Mouse (Mus musculus): ENCODE results near the gene Vars2. TPM values are rescaled to one million over a fixed set of nuclear protein-coding genes. Genes with fewer than 3 reads are reported as not detected.

Gene Vars2
- 18.1 and 18.5 TPM in 2 replicates for polyA plus RNA-seq (2012; ENCODE audit: insufficient read depth, insufficient read length, missing spikeins)

DNA sequence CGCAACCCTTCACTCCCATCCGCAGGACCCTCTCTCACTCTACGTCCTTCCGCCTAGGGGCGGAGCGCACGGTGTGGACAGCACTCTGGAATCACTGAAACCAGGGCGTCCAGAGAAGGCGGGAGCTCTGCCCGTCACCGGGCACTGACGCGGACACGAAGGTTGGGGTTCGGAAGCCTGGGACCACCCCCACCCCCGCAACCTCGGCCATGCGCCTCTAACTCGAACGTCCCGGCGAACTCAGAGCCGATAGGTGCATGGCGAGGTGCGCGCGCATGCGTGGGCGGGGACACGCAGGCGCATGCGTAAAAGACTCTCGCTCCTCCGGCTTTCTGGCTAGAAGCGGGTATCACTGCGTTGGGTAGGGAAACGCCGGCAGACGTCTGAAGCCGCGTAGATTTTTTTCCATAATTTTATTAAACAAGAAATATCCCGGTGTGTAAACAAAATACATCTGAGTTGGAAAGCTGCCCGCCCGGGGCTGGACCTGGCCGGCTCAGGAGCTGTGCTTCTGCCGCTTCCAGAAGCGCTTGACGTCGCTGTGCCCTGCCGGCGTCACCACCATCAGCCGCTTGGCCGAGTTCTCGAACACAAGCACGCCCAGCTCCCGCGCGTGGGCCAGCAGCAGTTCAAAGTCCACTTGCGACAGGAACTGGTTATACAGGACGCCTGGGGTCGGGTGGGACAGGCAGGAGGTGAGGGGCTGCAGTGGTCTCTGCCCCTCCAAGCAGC is at the start of gene Vars2:
Vars2 (minus strand) TSS at position 259 of the 732 bp plus-strand sequence.
- Histone ChIP-seq H3K4me1 (ENCODE audit: control insufficient read depth, insufficient read depth, insufficient read length, low read length) (peaks cover 3% of the 10 kb centered on the region; the same call in 1 of the 2 replicates), H3K4me3 (ENCODE audit: insufficient read depth, low read depth, low read length) (peak within 1 kb of the TSS; percentile 95)

DNA sequence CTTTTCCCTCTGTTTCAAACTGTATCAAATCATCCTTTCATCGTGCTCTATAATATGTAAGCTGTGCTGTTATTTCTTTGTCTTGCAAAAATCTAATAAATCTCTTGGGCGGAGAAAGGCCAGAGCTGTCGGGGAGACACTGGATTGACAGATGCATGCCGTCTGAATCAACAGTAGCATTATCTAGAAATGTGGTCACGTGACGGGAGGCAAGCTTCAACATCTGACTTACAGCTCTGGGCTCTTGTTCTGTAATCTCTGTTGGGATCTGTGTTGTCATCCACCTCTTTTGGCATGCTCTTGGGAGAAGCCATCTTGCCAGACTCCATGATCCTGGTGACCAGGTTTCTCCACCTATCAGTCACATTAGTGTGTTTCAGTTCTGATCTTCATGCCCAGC is 49.7 kb upstream of the Vars2 start:
- Histone ChIP-seq H3K4me3 (ENCODE audit: insufficient read depth, low read depth, low read length) (no peak overlapping the region), H3K27ac (replicated peaks; ENCODE audit: low read depth, low read length) (no peak overlapping the region), H3K4me1 (ENCODE audit: control insufficient read depth, insufficient read depth, insufficient read length, low read length) (no peaks in the 10 kb centered on the region; the same call in 1 of the 2 replicates)

More for the DNA sequence above, at the start of gene Vars2:
- peak within 1 kb of the TSS; percentile 51 for H3K27ac ChIP-seq (replicated peaks; ENCODE audit: low read depth, low read length)

DNA sequence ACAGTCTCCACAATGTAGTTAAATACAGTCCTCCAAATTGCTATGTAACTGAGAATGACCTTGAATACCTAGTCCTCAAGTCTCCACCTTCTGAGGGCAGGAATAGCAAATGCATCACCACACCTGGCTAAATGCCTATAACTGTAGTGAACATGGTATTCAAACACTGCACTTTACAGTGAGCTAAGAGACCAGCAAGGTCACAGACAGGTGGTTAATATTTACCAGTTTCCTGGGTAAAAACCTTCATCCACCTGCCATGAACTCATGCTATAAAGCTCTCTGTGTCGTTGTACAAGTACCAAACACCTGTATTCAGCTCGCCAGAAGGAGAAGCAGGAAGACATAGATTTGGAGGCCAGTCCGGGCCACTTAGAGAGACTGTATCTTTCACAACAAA is 48.7 kb upstream of the Vars2 start:
- Histone ChIP-seq H3K4me1 (ENCODE audit: control insufficient read depth, insufficient read depth, insufficient read length, low read length) (no peaks in the 10 kb centered on the region), H3K4me3 (ENCODE audit: insufficient read depth, low read depth, low read length) (no peak overlapping the region), H3K27ac (replicated peaks; ENCODE audit: low read depth, low read length) (no peak overlapping the region)

GRCm38 (mm10) chr17:35710705-35711347 is 43.4 kb upstream of the Vars2 start:
- Histone ChIP-seq H3K4me3 (ENCODE audit: insufficient read depth, low read depth, low read length) (no peak overlapping the region), H3K27ac (replicated peaks; ENCODE audit: low read depth, low read length) (no peak overlapping the region), H3K4me1 (ENCODE audit: control insufficient read depth, insufficient read depth, insufficient read length, low read length) (no peaks in the 10 kb centered on the region)

DNA sequence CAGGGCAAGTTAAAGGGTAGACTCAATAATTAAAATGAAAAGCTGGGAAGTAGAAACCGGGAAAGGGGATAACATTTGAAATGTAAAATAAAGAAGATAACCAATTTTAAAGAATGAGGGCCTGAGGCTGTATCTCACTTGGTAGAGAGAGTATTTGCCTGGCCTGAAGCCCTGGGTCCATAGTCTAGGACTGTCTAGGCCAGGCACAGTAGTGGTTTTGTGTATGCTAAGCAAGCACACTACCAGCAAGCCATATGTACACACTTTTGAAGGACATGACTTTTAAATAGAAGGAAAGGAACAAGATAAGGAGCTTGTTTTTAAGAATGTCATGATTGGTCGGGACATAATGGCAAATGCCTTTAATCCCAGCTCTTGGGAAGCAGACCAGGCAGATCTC is 41.2 kb upstream of the Vars2 start:
- H3K4me1 ChIP-seq (ENCODE audit: control insufficient read depth, insufficient read depth, insufficient read length, low read length), result peaks cover 2% of the 10 kb centered on the region; the same call in 1 of the 2 replicates
- H3K4me3 ChIP-seq (ENCODE audit: insufficient read depth, low read depth, low read length), result no peak overlapping the region
- H3K27ac ChIP-seq (replicated peaks; ENCODE audit: low read depth, low read length), result no peak overlapping the region

- Histone ChIP-seq H3K27ac (replicated peaks; ENCODE audit: low read depth, low read length) (no peak overlapping the region), H3K4me3 (ENCODE audit: insufficient read depth, low read depth, low read length) (no peak overlapping the region), H3K4me1 (ENCODE audit: control insufficient read depth, insufficient read depth, insufficient read length, low read length) (peaks cover 2% of the 10 kb centered on the region; the same call in 1 of the 2 replicates)
Observed at GRCm38 (mm10) chr17:35707929-35708328, 40.5 kb upstream of the Vars2 start.

GRCm38 (mm10) chr17:35705836-35706235 is 38.4 kb upstream of the Vars2 start:
- Histone ChIP-seq H3K27ac (replicated peaks; ENCODE audit: low read depth, low read length) (no peak overlapping the region), H3K4me3 (ENCODE audit: insufficient read depth, low read depth, low read length) (no peak overlapping the region), H3K4me1 (ENCODE audit: control insufficient read depth, insufficient read depth, insufficient read length, low read length) (peaks cover 2% of the 10 kb centered on the region; the same call in 1 of the 2 replicates)

DNA sequence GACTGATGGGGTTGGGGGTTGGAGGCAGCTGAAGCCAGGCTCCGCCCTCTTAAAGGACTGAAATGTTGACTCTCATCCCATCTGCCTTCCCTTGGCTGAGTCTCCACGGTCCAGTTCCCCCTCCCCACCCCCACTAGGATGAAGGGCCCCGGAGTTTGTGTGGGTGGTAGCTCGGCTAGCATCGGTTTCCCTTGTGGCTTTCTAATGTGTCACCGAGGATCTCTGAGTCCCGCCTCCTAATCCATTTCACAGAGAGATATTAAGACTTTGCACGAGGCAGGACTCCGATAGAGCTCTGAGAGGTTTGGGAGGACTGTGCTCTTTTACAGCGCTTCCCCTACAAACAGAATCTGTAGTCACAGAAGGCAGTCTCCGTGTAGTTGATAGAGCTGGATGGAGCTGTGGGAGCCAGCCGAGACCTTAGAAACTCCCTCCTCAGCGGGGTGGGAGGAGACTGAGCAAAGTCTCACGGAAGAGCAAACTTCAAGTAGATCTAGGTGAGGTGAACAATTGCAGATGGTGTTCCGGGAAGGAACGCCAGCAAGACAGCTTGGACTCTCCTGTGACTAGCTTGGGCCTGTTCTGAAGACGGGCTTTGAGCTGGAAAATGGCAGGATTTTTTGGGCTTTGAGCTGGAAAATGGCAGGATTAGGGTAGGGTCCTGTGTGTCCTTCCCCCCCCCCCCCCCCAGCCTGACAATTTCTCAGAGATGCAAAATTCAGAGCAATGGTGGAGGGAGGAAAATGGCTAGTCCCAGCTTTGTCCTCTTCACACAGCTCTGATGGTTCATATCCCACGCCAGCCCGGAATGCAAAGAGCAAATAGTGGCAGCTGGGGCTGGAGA is 37.5 kb upstream of the Vars2 start, which contains the start of gene Ddr1:
Ddr1 (minus strand) TSS at position 1 of the 844 bp plus-strand sequence.
- Histone ChIP-seq H3K27ac (replicated peaks; ENCODE audit: low read depth, low read length) (no peak within 1 kb of the TSS), H3K4me1 (ENCODE audit: control insufficient read depth, insufficient read depth, insufficient read length, low read length) (peaks cover 2% of the 10 kb centered on the region; the same call in 1 of the 2 replicates), H3K4me3 (ENCODE audit: insufficient read depth, low read depth, low read length) (no peak within 1 kb of the TSS)

DNA sequence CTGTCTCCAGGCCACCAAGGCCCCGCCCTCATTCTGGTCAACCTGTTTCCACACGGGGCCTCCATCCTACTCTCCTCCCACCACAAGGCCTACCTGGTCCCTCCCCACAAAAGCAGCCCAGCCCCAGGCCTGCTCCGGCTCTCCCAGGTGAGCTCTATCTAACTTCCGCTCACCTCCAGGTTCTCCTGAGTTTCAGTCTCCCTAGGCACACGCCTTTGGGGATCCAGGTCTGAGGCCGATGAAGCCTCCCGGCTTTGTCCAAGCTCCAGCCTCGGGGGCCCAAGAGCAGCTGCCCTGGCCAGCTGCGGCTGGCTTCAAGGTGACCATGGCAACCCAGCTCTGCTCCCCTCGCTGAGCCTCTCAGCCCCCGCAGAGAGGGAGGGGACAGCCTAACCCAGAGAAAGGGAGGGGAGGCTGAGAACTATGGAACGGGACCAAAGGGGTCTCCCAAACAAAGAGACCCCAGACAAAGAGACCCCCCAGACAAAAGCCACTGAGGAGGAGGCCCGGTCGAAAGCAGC is 36.4 kb upstream of the Vars2 start:
- Histone ChIP-seq H3K27ac (replicated peaks; ENCODE audit: low read depth, low read length) (no peak overlapping the region), H3K4me1 (ENCODE audit: control insufficient read depth, insufficient read depth, insufficient read length, low read length) (peaks cover 2% of the 10 kb centered on the region; the same call in 1 of the 2 replicates), H3K4me3 (ENCODE audit: insufficient read depth, low read depth, low read length) (no peak overlapping the region)

GRCm38 (mm10) chr17:35703065-35703464 is 35.7 kb upstream of the Vars2 start:
- Histone ChIP-seq H3K27ac (replicated peaks; ENCODE audit: low read depth, low read length) (no peak overlapping the region), H3K4me1 (ENCODE audit: control insufficient read depth, insufficient read depth, insufficient read length, low read length) (peaks cover 2% of the 10 kb centered on the region; the same call in 1 of the 2 replicates), H3K4me3 (ENCODE audit: insufficient read depth, low read depth, low read length) (no peak overlapping the region)

GRCm38 (mm10) chr17:35702605-35703004 is 35.2 kb upstream of the Vars2 start:
- Histone ChIP-seq H3K4me3 (ENCODE audit: insufficient read depth, low read depth, low read length) (no peak overlapping the region), H3K27ac (replicated peaks; ENCODE audit: low read depth, low read length) (no peak overlapping the region), H3K4me1 (ENCODE audit: control insufficient read depth, insufficient read depth, insufficient read length, low read length) (peaks cover 2% of the 10 kb centered on the region; the same call in 1 of the 2 replicates)

DNA sequence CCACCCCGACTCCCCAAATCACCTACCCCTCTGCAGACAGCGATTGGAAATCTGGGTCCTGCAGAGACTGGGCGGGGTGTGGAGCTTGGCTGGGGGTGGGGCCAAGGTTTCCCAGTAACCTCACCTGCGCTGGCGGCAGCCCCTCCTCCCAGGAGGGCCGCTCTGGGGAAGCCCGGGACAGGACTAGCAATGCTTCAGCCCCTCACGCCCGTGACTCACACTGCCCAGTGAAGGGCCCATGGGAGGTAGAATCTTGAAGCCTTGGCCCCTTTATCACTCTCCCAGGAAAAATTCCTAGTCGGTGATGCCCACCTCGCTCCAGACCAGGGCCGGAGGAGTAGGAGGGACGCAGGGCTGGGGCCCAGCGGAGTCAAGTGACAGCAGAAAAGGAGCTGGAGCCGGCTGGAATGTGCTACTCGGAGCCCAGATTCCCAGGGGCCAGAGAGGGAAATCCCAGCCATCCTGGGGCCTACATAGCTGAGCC is 34.6 kb upstream of the Vars2 start:
- Histone ChIP-seq H3K4me1 (ENCODE audit: control insufficient read depth, insufficient read depth, insufficient read length, low read length) (peaks cover 2% of the 10 kb centered on the region; the same call in 1 of the 2 replicates), H3K4me3 (ENCODE audit: insufficient read depth, low read depth, low read length) (peak overlapping the region; percentile 60; the same call in 1 of the 2 replicates), H3K27ac (replicated peaks; ENCODE audit: low read depth, low read length) (0 out of 2 replicates have a peak overlapping the region, but pooled peaks have one; percentile 25)

- Histone ChIP-seq H3K4me3 (ENCODE audit: insufficient read depth, low read depth, low read length) (peak overlapping the region; percentile 60), H3K27ac (replicated peaks; ENCODE audit: low read depth, low read length) (0 out of 2 replicates have a peak overlapping the region, but pooled peaks have one; percentile 0), H3K4me1 (ENCODE audit: control insufficient read depth, insufficient read depth, insufficient read length, low read length) (peaks cover 2% of the 10 kb centered on the region; the same call in 1 of the 2 replicates)
Observed at GRCm38 (mm10) chr17:35701203-35701977, 34.0 kb upstream of the Vars2 start.

Data from brown adipose tissue, adult 24 weeks (tissue).